Mouse (Mus musculus) brain, embryonic 14.5 days (tissue): ENCODE data around the gene Rab43. TPM values are rescaled to one million over a fixed set of nuclear protein-coding genes. Genes with fewer than 3 reads are reported as not detected.

Source experiments
- DNase-seq: peaks from one replicate; pipeline ENCODE4 v3.0.0-alpha.2; 2011; ENCODE audit warnings: low read depth
- CTCF ChIP-seq: fragments of 200-500 bp; IDR thresholded peaks from 2 replicates; pipeline ENCODE4 v1.5.1; 2012; ENCODE audit warnings: inconsistent platforms, mild to moderate bottlenecking, moderate library complexity, borderline replicate concordance; ENCODE audit not compliant: insufficient read depth, insufficient read length; ENCODE audit errors: extremely low read depth
- POLR2A ChIP-seq: fragments of 200-500 bp; IDR thresholded peaks from 2 replicates; pipeline ENCODE4 v1.6.1; 2012; ENCODE audit warnings: mild to moderate bottlenecking, inconsistent platforms, borderline replicate concordance; ENCODE audit not compliant: poor library complexity, insufficient read depth, insufficient read length, severe bottlenecking; ENCODE audit errors: extremely low read depth
- polyA plus RNA-seq: library from polyadenylated mRNA; depleted of rRNA; stranded (reverse); fragments of >200 nt; gene quantifications from 2 replicates; pipeline ENCODE4 v1.2.3, GENCODE M21; 2012

The Rab43 gene
- polyA plus RNA-seq, 1 experiment = 13.4 TPM

- no peak for TF ChIP-seq CTCF
- no peak for TF ChIP-seq POLR2A
- DNase-seq = no peak
Observed at GRCm38 (mm10) chr6:87807735-87808440, 4.1 kb downstream of the Rab43 start.

GRCm38 (mm10) chr6:87806857-87807256 is 5.1 kb downstream of the Rab43 start:
- no peak for TF ChIP-seq CTCF
- TF ChIP-seq POLR2A = no peak
- no peak for DNase-seq

- no peak for TF ChIP-seq CTCF
- TF ChIP-seq POLR2A = no peak
- no peak for DNase-seq
Observed at GRCm38 (mm10) chr6:87806028-87806427, 5.9 kb downstream of the Rab43 start.

GRCm38 (mm10) chr6:87805448-87805847 is 6.5 kb downstream of the Rab43 start:
- DNase-seq = no peak
- TF ChIP-seq POLR2A (no peak), CTCF (no peak)

- no peak for DNase-seq
- TF ChIP-seq POLR2A (no peak), CTCF (no peak)
Observed at GRCm38 (mm10) chr6:87804886-87805285, 7.1 kb downstream of the Rab43 start.

GRCm38 (mm10) chr6:87804036-87804435 is 7.9 kb downstream of the Rab43 start:
- TF ChIP-seq POLR2A = no peak
- TF ChIP-seq CTCF = no peak

GRCm38 (mm10) chr6:87802462-87802861 is 9.5 kb downstream of the Rab43 start:
- TF ChIP-seq POLR2A = no peak
- TF ChIP-seq CTCF = no peak
- no peak for DNase-seq

More at GRCm38 (mm10) chr6:87804036-87804435, 7.9 kb downstream of the Rab43 start:
- DNase-seq = no peak

- TF ChIP-seq POLR2A = no peak
- TF ChIP-seq CTCF = no peak
- DNase-seq = no peak
Observed at GRCm38 (mm10) chr6:87799576-87799975, 12.4 kb downstream of the Rab43 start.

GRCm38 (mm10) chr6:87797321-87797720 is 14.6 kb downstream of the Rab43 start:
- TF ChIP-seq CTCF (no peak), POLR2A (no peak)
- no peak for DNase-seq

- no peak for TF ChIP-seq POLR2A
- no peak for DNase-seq
Observed at GRCm38 (mm10) chr6:87796251-87796880, 15.6 kb downstream of the Rab43 start.

- TF ChIP-seq CTCF = no peak
- no peak for DNase-seq
Observed at GRCm38 (mm10) chr6:87795385-87796150, 16.4 kb downstream of the Rab43 start.
